Mouse (Mus musculus) liver, embryonic 11.5 days (tissue): ENCODE data around the gene Pigk. TPM values are rescaled to one million over a fixed set of nuclear protein-coding genes. Genes with fewer than 3 reads are reported as not detected.

Source experiments
- ATAC-seq: fragments of 200-750 bp; cut with Nextera tagmentation; replicated peaks from 2 replicates; pipeline ENCODE4 v1.8.0; 2017; ENCODE audit warnings: moderate number of reproducible peaks, mild to moderate bottlenecking, moderate TSS enrichment, moderate library complexity; ENCODE audit not compliant: low FRiP score
- DNase-seq: peaks from one replicate; pipeline ENCODE4 v3.0.0-alpha.2; 2017; ENCODE audit warnings: low spot score
- H3K27ac ChIP-seq: fragments of 300-500 bp; sonication (generic); 2 replicates; pipeline ENCODE4 v1.5.1; 2014; ENCODE audit warnings: mild to moderate bottlenecking, low read depth, low read length, control low read depth
- H3K27me3 ChIP-seq: fragments of 300-500 bp; sonication (generic); replicated peaks from 2 replicates; pipeline ENCODE4 v1.6.1; 2014; ENCODE audit warnings: low read length, mixed read lengths; ENCODE audit not compliant: control insufficient read depth, insufficient read depth
- H3K36me3 ChIP-seq: fragments of 300-500 bp; sonication (generic); 2 replicates; pipeline ENCODE4 v1.6.1; 2014; ENCODE audit warnings: mild to moderate bottlenecking, low read length, moderate library complexity, mixed read lengths; ENCODE audit not compliant: control insufficient read depth, insufficient read depth
- H3K4me1 ChIP-seq: fragments of 300-500 bp; sonication (generic); replicated peaks from 2 replicates; pipeline ENCODE4 v1.6.1; 2014; ENCODE audit warnings: low read length, mixed read lengths; ENCODE audit not compliant: control insufficient read depth, insufficient read depth
- H3K4me2 ChIP-seq: fragments of 300-500 bp; sonication (generic); 2 replicates; pipeline ENCODE4 v1.6.1; 2014; ENCODE audit warnings: mild to moderate bottlenecking, control low read depth, moderate library complexity
- H3K4me3 ChIP-seq: fragments of 300-500 bp; sonication (generic); 2 replicates; pipeline ENCODE4 v1.5.1; 2014; ENCODE audit warnings: low read depth, low read length, control low read depth
- H3K9ac ChIP-seq: fragments of 300-500 bp; sonication (generic); 2 replicates; pipeline ENCODE4 v1.6.1; 2014; ENCODE audit warnings: low read depth, low read length, control low read depth
- H3K9me3 ChIP-seq: fragments of 300-500 bp; sonication (generic); 2 replicates; pipeline ENCODE4 v1.6.1; 2016; ENCODE audit warnings: low read length, inconsistent platforms, mixed read lengths; ENCODE audit not compliant: control insufficient read depth
- WGBS: fragments of 180-500 bp; shearing (Covaris S2); extraction: QIAGEN DNeasy Blood & Tissue Kit; methylation state at CpG from one replicate; pipeline ENCODE4 v1.1.7; 2014; 5-methylcytosine and 5-hydroxymethylcytosine counted together
- polyA plus RNA-seq: library from polyadenylated mRNA; unstranded; fragments of >200 nt; fragmentation: Nextera tagmentation; extraction: Ambion mirVana; gene quantifications from 2 replicates; pipeline ENCODE4 v1.2.1, GENCODE M21; 2014

Pigk gene
- polyA plus RNA-seq, 1 experiment from 2014 or later: 44.2 TPM

DNA sequence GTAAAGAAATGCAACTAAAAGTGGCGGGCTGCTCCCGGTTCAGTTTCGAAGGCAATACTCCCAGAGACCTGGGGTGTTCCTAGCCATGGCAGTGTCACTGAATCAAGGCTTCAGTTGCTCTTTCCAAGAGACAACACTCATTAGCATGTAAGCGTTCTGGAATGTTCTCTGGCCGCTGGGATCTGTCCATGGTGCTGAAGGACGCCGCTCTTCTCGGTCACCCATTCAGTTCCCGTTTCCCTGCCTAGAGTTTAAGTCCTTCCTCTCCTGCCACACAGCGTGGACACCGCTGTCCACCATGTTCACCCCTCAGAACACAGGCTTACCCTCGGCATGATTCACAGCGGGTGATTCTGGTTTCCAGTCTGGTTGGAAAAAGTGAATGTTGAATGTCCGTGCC, 107.3 kb downstream of the Pigk start:
- WGBS: 52% methylated on average over 14 of the region's 14 CpGs
- ATAC-seq: no peak
- no peak overlapping the region for H3K4me2 ChIP-seq

DNA sequence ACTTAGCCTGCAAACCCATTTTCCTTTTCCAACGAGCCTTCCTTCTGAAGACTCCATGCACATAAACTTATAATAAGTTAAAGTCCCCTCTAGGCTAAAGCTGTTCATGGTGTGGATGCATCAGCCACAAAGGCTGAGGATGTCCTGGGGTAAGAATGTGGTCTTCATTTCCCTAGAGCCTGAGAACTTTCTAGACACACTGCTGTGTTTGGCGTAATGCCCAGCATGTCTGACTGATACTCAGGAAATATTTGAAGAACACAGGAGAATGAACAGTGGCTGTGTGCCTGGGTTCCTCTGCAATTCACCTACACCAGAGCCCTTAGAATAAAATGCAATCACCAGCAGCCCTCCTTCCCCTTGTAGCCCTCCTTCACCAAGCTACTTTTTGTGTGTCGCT, 117.5 kb downstream of the Pigk start:
- Histone ChIP-seq H3K4me3 (no peak overlapping the region), H3K27me3 (no peaks in the 10 kb centered on the region), H3K27ac (no peak overlapping the region), H3K4me2 (no peak overlapping the region), H3K9ac (no peak overlapping the region), H3K36me3 (no peaks in the 10 kb centered on the region), H3K4me1 (no peaks in the 10 kb centered on the region), H3K9me3 (no peaks in the 10 kb centered on the region)
- no peak for DNase-seq
- ATAC-seq: no peak
- 74% methylated on average over 3 of the region's 3 CpGs for WGBS

More for the DNA sequence above, 107.3 kb downstream of the Pigk start:
- H3K36me3 ChIP-seq: no peaks in the 10 kb centered on the region
- no peak overlapping the region for H3K27ac ChIP-seq
- DNase-seq: peak; percentile 60
- H3K4me1 ChIP-seq: no peaks in the 10 kb centered on the region
- H3K4me3 ChIP-seq: no peak overlapping the region
- H3K9ac ChIP-seq: no peak overlapping the region
- H3K27me3 ChIP-seq: no peaks in the 10 kb centered on the region
- H3K9me3 ChIP-seq: no peaks in the 10 kb centered on the region

GRCm38 (mm10) chr3:152831974-152832373, 118.1 kb downstream of the Pigk start:
- Histone ChIP-seq H3K9ac (no peak overlapping the region), H3K4me3 (no peak overlapping the region), H3K9me3 (no peaks in the 10 kb centered on the region), H3K4me2 (no peak overlapping the region), H3K36me3 (no peaks in the 10 kb centered on the region), H3K4me1 (no peaks in the 10 kb centered on the region), H3K27ac (no peak overlapping the region), H3K27me3 (no peaks in the 10 kb centered on the region)
- DNase-seq: no peak
- 84% methylated on average over 9 of the region's 9 CpGs for WGBS
- ATAC-seq: no peak

GRCm38 (mm10) chr3:152832436-152832835, 118.5 kb downstream of the Pigk start:
- DNase-seq (no peak), ATAC-seq (no peak)
- H3K36me3 ChIP-seq: no peaks in the 10 kb centered on the region
- no peak overlapping the region for H3K4me3 ChIP-seq
- H3K9ac ChIP-seq: no peak overlapping the region
- H3K4me1 ChIP-seq: no peaks in the 10 kb centered on the region
- 87% methylated on average over 4 of the region's 4 CpGs for WGBS
- H3K27me3 ChIP-seq: no peaks in the 10 kb centered on the region
- no peak overlapping the region for H3K4me2 ChIP-seq
- no peaks in the 10 kb centered on the region for H3K9me3 ChIP-seq
- no peak overlapping the region for H3K27ac ChIP-seq

GRCm38 (mm10) chr3:152837407-152837806, 123.5 kb downstream of the Pigk start:
- H3K9ac ChIP-seq: no peak overlapping the region
- H3K4me1 ChIP-seq: no peaks in the 10 kb centered on the region
- H3K27me3 ChIP-seq: no peaks in the 10 kb centered on the region
- H3K4me2 ChIP-seq: no peak overlapping the region
- ATAC-seq (no peak), DNase-seq (no peak)
- H3K27ac ChIP-seq: no peak overlapping the region
- H3K9me3 ChIP-seq: no peaks in the 10 kb centered on the region
- 64% methylated on average over 2 of the region's 2 CpGs for WGBS
- no peaks in the 10 kb centered on the region for H3K36me3 ChIP-seq
- no peak overlapping the region for H3K4me3 ChIP-seq

DNA sequence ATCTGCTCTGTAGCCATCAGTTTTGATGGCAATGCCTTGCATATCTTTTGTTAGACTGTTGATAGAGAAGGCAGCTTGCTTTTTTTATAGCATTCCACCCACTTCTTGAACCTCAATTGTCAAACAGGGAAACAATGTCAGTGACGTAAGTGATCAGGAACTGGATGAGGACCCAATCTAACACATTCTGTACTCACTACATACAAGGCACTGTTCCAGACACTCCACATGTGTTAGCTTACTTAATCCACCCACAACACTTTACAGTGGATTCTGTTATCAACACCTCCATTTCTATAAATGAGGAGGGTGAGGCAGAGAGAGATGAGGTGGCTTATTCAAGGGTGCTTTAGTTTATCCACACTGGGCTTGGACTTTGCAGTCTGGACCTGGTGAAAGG, 124.0 kb downstream of the Pigk start:
- Histone ChIP-seq H3K4me3 (no peak overlapping the region), H3K27ac (no peak overlapping the region), H3K36me3 (no peaks in the 10 kb centered on the region), H3K4me2 (no peak overlapping the region), H3K9ac (no peak overlapping the region), H3K27me3 (no peaks in the 10 kb centered on the region), H3K9me3 (no peaks in the 10 kb centered on the region), H3K4me1 (no peaks in the 10 kb centered on the region)
- WGBS: 77% methylated on average over 1 of the region's 1 CpGs
- ATAC-seq (no peak), DNase-seq (no peak)

GRCm38 (mm10) chr3:152841264-152841663, 127.4 kb downstream of the Pigk start:
- Histone ChIP-seq H3K27me3 (no peaks in the 10 kb centered on the region), H3K4me1 (no peaks in the 10 kb centered on the region), H3K9ac (no peak overlapping the region), H3K4me2 (no peak overlapping the region), H3K4me3 (no peak overlapping the region), H3K27ac (no peak overlapping the region), H3K36me3 (no peaks in the 10 kb centered on the region), H3K9me3 (no peaks in the 10 kb centered on the region)
- 85% methylated on average over 6 of the region's 6 CpGs for WGBS
- DNase-seq: no peak
- ATAC-seq: no peak

GRCm38 (mm10) chr3:152842648-152843047, 128.7 kb downstream of the Pigk start:
- Histone ChIP-seq H3K36me3 (no peaks in the 10 kb centered on the region), H3K9ac (no peak overlapping the region), H3K27me3 (no peaks in the 10 kb centered on the region), H3K27ac (no peak overlapping the region), H3K4me2 (no peak overlapping the region), H3K9me3 (no peaks in the 10 kb centered on the region), H3K4me1 (no peaks in the 10 kb centered on the region), H3K4me3 (no peak overlapping the region)
- WGBS: 85% methylated on average over 3 of the region's 3 CpGs
- DNase-seq (no peak), ATAC-seq (no peak)

- Histone ChIP-seq H3K4me1 (no peaks in the 10 kb centered on the region), H3K9me3 (no peaks in the 10 kb centered on the region), H3K27me3 (no peaks in the 10 kb centered on the region), H3K36me3 (no peaks in the 10 kb centered on the region), H3K27ac (no peak overlapping the region), H3K9ac (no peak overlapping the region), H3K4me3 (no peak overlapping the region), H3K4me2 (no peak overlapping the region)
- DNase-seq: no peak
- ATAC-seq: no peak
Measured at GRCm38 (mm10) chr3:152843925-152844324, 130.0 kb downstream of the Pigk start.
